ENCODE assay signal across 9 mouse cellular contexts in the genomic region with DNA sequence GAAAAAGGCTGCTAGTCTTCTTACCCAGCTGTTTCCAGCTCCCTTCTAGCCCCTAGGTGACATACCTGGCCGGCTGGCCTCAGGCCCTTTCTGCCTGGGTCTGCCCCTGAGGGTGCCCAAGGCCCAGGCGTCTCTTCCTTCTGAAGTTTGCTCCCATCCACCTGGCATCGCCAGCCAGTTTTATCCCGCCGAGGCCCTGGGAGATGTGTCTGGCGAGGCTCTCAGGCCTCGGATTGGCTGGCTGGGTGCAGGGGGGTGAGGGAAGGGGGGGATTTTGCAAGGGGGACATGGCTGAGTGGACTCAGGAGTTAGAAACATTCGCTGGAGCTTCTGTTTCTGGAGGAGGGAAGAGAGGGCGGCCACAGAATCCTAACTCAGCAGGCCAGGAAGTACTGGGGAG. TPM values are rescaled to one million over a fixed set of nuclear protein-coding genes. Genes with fewer than 3 reads are reported as not detected.
DNase-seq lines count a peak whose midpoint lies in the region; ATAC-seq and TF ChIP-seq lines count a peak whose summit lies in the region.
"Had no signal": no experiment of that assay in that cellular context is flagged by ENCODE, and none has a peak within 500 bp of the region (broad histone marks: within the 10 kb centered on the region; RNA-seq: fewer than 3 reads in every experiment).

A gene (minus strand): TSS at position 180 of the 400 bp plus-strand sequence.

- peaks cover 94% of the 10 kb centered on the region for H3K27me3 ChIP-seq in forebrain, embryonic 10.5 days (ENCODE audit: poor library complexity, severe bottlenecking)
- H3K27me3 ChIP-seq in forebrain, embryonic 15.5 days: peaks cover 60% of the 10 kb centered on the region
- peaks cover 27% of the 10 kb centered on the region for H3K27me3 ChIP-seq in hindbrain, embryonic 16.5 days (replicated peaks; ENCODE audit: control insufficient read depth, insufficient read depth, low read length)
- peaks cover 52% of the 10 kb centered on the region for H3K27me3 ChIP-seq in midbrain, embryonic 11.5 days (ENCODE audit: control insufficient read depth, insufficient read depth, low read length)

- no peak within 1 kb of the TSS for H3K4me2 ChIP-seq in forebrain, embryonic 15.5 days (replicated peaks)
- peak within 1 kb of the TSS; percentile 67 for H3K4me2 ChIP-seq in hindbrain, embryonic 16.5 days (ENCODE audit: low read length)
- H3K4me2 ChIP-seq in midbrain, embryonic 11.5 days: peak within 1 kb of the TSS; percentile 56

- H3K9me3 ChIP-seq in forebrain, embryonic 10.5 days: no peaks in the 10 kb centered on the region
- H3K9me3 ChIP-seq in forebrain, embryonic 15.5 days: no peaks in the 10 kb centered on the region
- no peaks in the 10 kb centered on the region for H3K9me3 ChIP-seq in ES-E14 (ENCODE audit: control insufficient read depth, insufficient read depth, low read depth, low read length)
- H3K9me3 ChIP-seq in hindbrain, embryonic 16.5 days (ENCODE audit: control insufficient read depth, low read length): no peaks in the 10 kb centered on the region
- no peaks in the 10 kb centered on the region for H3K9me3 ChIP-seq in midbrain, embryonic 11.5 days (ENCODE audit: control insufficient read depth, low read length)

- in situ Hi-C loops in ES-E14 (cut with MboI; ENCODE audit: low sequenced_read_pairs in 2 of 2, unreplicated experiment in 2 of 2): no loop called here

- no peak within 1 kb of the TSS for H3K9ac ChIP-seq in forebrain, embryonic 15.5 days (replicated peaks)
- no peak within 1 kb of the TSS for H3K9ac ChIP-seq in ES-E14 (ENCODE audit: insufficient read depth, low read depth, low read length, poor library complexity, severe bottlenecking)
- peak within 1 kb of the TSS; percentile 65 for H3K9ac ChIP-seq in hindbrain, embryonic 16.5 days (ENCODE audit: low read depth, low read length)
- H3K9ac ChIP-seq in midbrain, embryonic 11.5 days (ENCODE audit: low read length): peak within 1 kb of the TSS; percentile 54

- no peak within 1 kb of the TSS for H3K27ac ChIP-seq in forebrain, embryonic 10.5 days
- no peak within 1 kb of the TSS for H3K27ac ChIP-seq in forebrain, embryonic 15.5 days (replicated peaks)
- no peak within 1 kb of the TSS for H3K27ac ChIP-seq in ES-E14 (ENCODE audit: insufficient read depth, low read depth, low read length, poor library complexity, severe bottlenecking)
- H3K27ac ChIP-seq in hindbrain, embryonic 16.5 days (ENCODE audit: low read depth, low read length): peak within 1 kb of the TSS; percentile 63
- H3K27ac ChIP-seq in midbrain, embryonic 11.5 days (ENCODE audit: low read depth, low read length): no peak within 1 kb of the TSS

- H3K4me3 ChIP-seq in forebrain, embryonic 10.5 days: peak within 1 kb of the TSS; percentile 48
- no peak within 1 kb of the TSS for H3K4me3 ChIP-seq in forebrain, embryonic 15.5 days
- H3K4me3 ChIP-seq in ES-E14 (ENCODE audit: insufficient read depth in 1 of 2, low read depth in 1 of 2, low read length in 2 of 2, poor library complexity in 1 of 2, severe bottlenecking in 1 of 2): peak within 1 kb of the TSS; percentile 42 to 49
- H3K4me3 ChIP-seq in hindbrain, embryonic 16.5 days (ENCODE audit: low read length): peak within 1 kb of the TSS; percentile 45
- peak within 1 kb of the TSS; percentile 37 for H3K4me3 ChIP-seq in midbrain, embryonic 11.5 days (ENCODE audit: low read depth, low read length)

- no peaks in the 10 kb centered on the region for H3K36me3 ChIP-seq in forebrain, embryonic 10.5 days (replicated peaks)
- no peaks in the 10 kb centered on the region for H3K36me3 ChIP-seq in forebrain, embryonic 15.5 days
- H3K36me3 ChIP-seq in ES-E14 (ENCODE audit: control insufficient read depth, insufficient read depth, low read length, poor library complexity, severe bottlenecking): no peaks in the 10 kb centered on the region
- H3K36me3 ChIP-seq in hindbrain, embryonic 16.5 days (ENCODE audit: control insufficient read depth, insufficient read depth, low read length): no peaks in the 10 kb centered on the region
- no peaks in the 10 kb centered on the region for H3K36me3 ChIP-seq in midbrain, embryonic 11.5 days (ENCODE audit: control insufficient read depth, insufficient read depth, low read length)

- DNase-seq in forebrain, embryonic 10.5 days (ENCODE audit: extremely low spot score, low spot score): no peak
- no peak for DNase-seq in ES-E14 (ENCODE audit: low read depth, low spot score)
- DNase-seq in midbrain, embryonic 11.5 days (ENCODE audit: low spot score, missing footprints): peak; percentile 87
- no peak for DNase-seq in gastrocnemius, adult 18-20 months (ENCODE audit: low spot score)
- DNase-seq in cerebellum, adult 18-20 months: no peak
- no peak for DNase-seq in right cerebral cortex, postnatal 10 days (ENCODE audit: low spot score in 2 of 2)
- DNase-seq: lung, adult 2 months had no signal

- 11% methylated on average over 9 of the region's 9 CpGs for WGBS in forebrain, embryonic 10.5 days
- 19% methylated on average over 9 of the region's 9 CpGs for WGBS in forebrain, embryonic 15.5 days
- 27% methylated on average over 9 of the region's 9 CpGs for WGBS in hindbrain, embryonic 16.5 days
- 11% methylated on average over 9 of the region's 9 CpGs for WGBS in midbrain, embryonic 11.5 days

- H3K4me1 ChIP-seq in forebrain, embryonic 10.5 days: peaks cover 50% of the 10 kb centered on the region
- peaks cover 14% of the 10 kb centered on the region for H3K4me1 ChIP-seq in forebrain, embryonic 15.5 days
- no peaks in the 10 kb centered on the region for H3K4me1 ChIP-seq in ES-E14 (ENCODE audit: control insufficient read depth in 2 of 2, insufficient read depth in 2 of 2, low read length in 2 of 2, poor library complexity in 1 of 2)
- H3K4me1 ChIP-seq in hindbrain, embryonic 16.5 days (ENCODE audit: control insufficient read depth, insufficient read depth, low read depth, low read length): peaks cover 9% of the 10 kb centered on the region
- H3K4me1 ChIP-seq in midbrain, embryonic 11.5 days (ENCODE audit: control insufficient read depth, insufficient read depth, low read length): peaks cover 13% of the 10 kb centered on the region

- no peak for ATAC-seq in forebrain, embryonic 15.5 days (replicated peaks)
- ATAC-seq in hindbrain, embryonic 16.5 days: peak; percentile 67
- no peak for ATAC-seq in midbrain, embryonic 11.5 days (ENCODE audit: low FRiP score)

TF ChIP-seq in ES-E14, 5 proteins besides CTCF, POLR2A, EP300 and RAD21:
- TF ChIP-seq MAFK (IDR thresholded peaks at IDR 0.05; ENCODE audit: insufficient read depth, low read depth, low read length) (no peak), HCFC1 (IDR thresholded peaks at IDR 0.05; ENCODE audit: borderline replicate concordance, insufficient read depth, low read length) (no peak), ZC3H11A (IDR thresholded peaks at IDR 0.05; ENCODE audit: borderline replicate concordance, low read depth, low read length) (no peak), ZNF384 (IDR thresholded peaks at IDR 0.05; ENCODE audit: low read depth, low read length) (no peak), CHD2 (IDR thresholded peaks at IDR 0.05; ENCODE audit: low read depth, low read length) (no peak)

RNA-seq across cellular contexts. Expression of the gene that starts here (rescaled TPM):
- 0.43 and 0.56 TPM in 2 replicates for polyA plus RNA-seq in forebrain, embryonic 10.5 days (2016; fragmentation: Nextera tagmentation; extraction: Ambion mirVana)
- polyA plus RNA-seq in forebrain, embryonic 15.5 days (2015; fragmentation: Nextera tagmentation; extraction: Ambion mirVana): 0.26 and 0.33 TPM in 2 replicates
- 1.5 and 2.2 TPM in 2 replicates for total RNA-seq in ES-E14 (2012; rRNA removed)
- 21.2 and 24.0 TPM in 2 replicates for polyA plus RNA-seq in hindbrain, embryonic 16.5 days (2015; fragmentation: Nextera tagmentation; extraction: Ambion mirVana)
- polyA plus RNA-seq in midbrain, embryonic 11.5 days (2014; fragmentation: Nextera tagmentation; extraction: Ambion mirVana): 3.1 and 3.4 TPM in 2 replicates
- not detected for total RNA-seq in gastrocnemius, adult 18-20 months (2021)
- polyA plus RNA-seq: lung, adult 2 months had no signal

Comparison
In these comparisons a context has a peak if more than half of its experiments do, and no peak if none do; other contexts are left out.
1. H3K9ac ChIP-seq: peak in hindbrain, embryonic 16.5 days (single experiment) and midbrain, embryonic 11.5 days (single experiment); none in forebrain, embryonic 15.5 days (single experiment) and ES-E14 (single experiment).